13 mouse cellular contexts compared by ENCODE assay signal in genomic region chr1:35806731-35807130, GRCm38 (mm10).
DNase-seq lines count a peak whose midpoint lies in the region; ATAC-seq and TF ChIP-seq lines count a peak whose summit lies in the region.
"Had no signal": no experiment of that assay in that cellular context is flagged by ENCODE, and none has a peak within 500 bp of the region (broad histone marks: within the 10 kb centered on the region; RNA-seq: fewer than 3 reads in every experiment).

No protein-coding gene starts in this region.

- no peak overlapping the region for H3K4me3 ChIP-seq in kidney, embryonic 15.5 days (replicated peaks)
- no peak overlapping the region for H3K4me3 ChIP-seq in C2C12 (ENCODE audit: insufficient read depth, poor library complexity, severe bottlenecking)
- no peak overlapping the region for H3K4me3 ChIP-seq in kidney, embryonic 16.5 days (ENCODE audit: low read length)
- H3K4me3 ChIP-seq: forebrain, embryonic 13.5 days; intestine, embryonic 15.5 days had no signal

- no peaks in the 10 kb centered on the region for H3K36me3 ChIP-seq in kidney, embryonic 15.5 days
- no peaks in the 10 kb centered on the region for H3K36me3 ChIP-seq in C2C12 (ENCODE audit: control insufficient read depth, insufficient read depth)
- no peaks in the 10 kb centered on the region for H3K36me3 ChIP-seq in kidney, embryonic 16.5 days (ENCODE audit: insufficient read depth, low read length)
- H3K36me3 ChIP-seq: intestine, embryonic 15.5 days had no signal

- no peaks in the 10 kb centered on the region for H3K79me2 ChIP-seq in C2C12 (ENCODE audit: control insufficient read depth, insufficient read depth)

- WGBS in kidney, embryonic 15.5 days = 0% methylated on average over 1 of the region's 1 CpGs
- WGBS in kidney, embryonic 16.5 days = 0% methylated on average over 1 of the region's 1 CpGs

- no peak overlapping the region for H3ac ChIP-seq in C2C12 (ENCODE audit: control insufficient read depth, insufficient read length, low read depth)

- no peak for DNase-seq in kidney, postnatal 14 days
- peak; percentile 72 for DNase-seq in 3T3-L1 (ENCODE audit: low read depth, low spot score)
- DNase-seq in gastrocnemius, postnatal 14 days = peak; percentile 38
- no peak for DNase-seq in frontal cortex, postnatal 25 days (ENCODE audit: low spot score in 2 of 2)
- DNase-seq: cerebellum, adult 9-11 months; layer of hippocampus, postnatal 36 days; left cerebral cortex, postnatal 4 days had no signal

- no peak overlapping the region for H3K4me2 ChIP-seq in kidney, embryonic 15.5 days
- H3K4me2 ChIP-seq in kidney, embryonic 16.5 days (replicated peaks; ENCODE audit: low read depth, low read length) = no peak overlapping the region
- H3K4me2 ChIP-seq: forebrain, embryonic 13.5 days; intestine, embryonic 15.5 days had no signal

- H3K27me3 ChIP-seq in kidney, embryonic 15.5 days = no peaks in the 10 kb centered on the region
- no peaks in the 10 kb centered on the region for H3K27me3 ChIP-seq in C2C12 (ENCODE audit: control insufficient read depth, insufficient read depth, insufficient read length)
- H3K27me3 ChIP-seq in kidney, embryonic 16.5 days (ENCODE audit: insufficient read depth, low read length) = no peaks in the 10 kb centered on the region
- H3K27me3 ChIP-seq: forebrain, embryonic 13.5 days; intestine, embryonic 15.5 days; Patski had no signal

- H3K4me1 ChIP-seq in kidney, embryonic 15.5 days = peaks cover 9% of the 10 kb centered on the region; the same call in 1 of the 2 replicates
- no peaks in the 10 kb centered on the region for H3K4me1 ChIP-seq in kidney, embryonic 16.5 days (ENCODE audit: insufficient read depth, low read length)
- H3K4me1 ChIP-seq: intestine, embryonic 15.5 days had no signal

- TF ChIP-seq CTCF in C2C12 (IDR thresholded peaks at IDR 0.05; ENCODE audit: control insufficient read depth, insufficient read depth, insufficient read length) = no peak

- ATAC-seq in kidney, embryonic 15.5 days (replicated peaks; ENCODE audit: low FRiP score) = no peak
- ATAC-seq in kidney, embryonic 16.5 days (ENCODE audit: low FRiP score, low TSS enrichment) = no peak
- ATAC-seq: forebrain, embryonic 13.5 days; intestine, embryonic 15.5 days; Patski had no signal

- H3K9ac ChIP-seq in kidney, embryonic 15.5 days = no peak overlapping the region
- no peak overlapping the region for H3K9ac ChIP-seq in kidney, embryonic 16.5 days (replicated peaks; ENCODE audit: low read length)
- H3K9ac ChIP-seq: forebrain, embryonic 13.5 days; intestine, embryonic 15.5 days had no signal

- H3K79me3 ChIP-seq in C2C12 (ENCODE audit: low read depth) = no peaks in the 10 kb centered on the region

- H3K9me3 ChIP-seq in kidney, embryonic 15.5 days (replicated peaks) = no peaks in the 10 kb centered on the region
- H3K9me3 ChIP-seq in kidney, embryonic 16.5 days (ENCODE audit: low read length) = no peaks in the 10 kb centered on the region
- H3K9me3 ChIP-seq: forebrain, embryonic 13.5 days; intestine, embryonic 15.5 days had no signal

- 0 out of 2 replicates have a peak overlapping the region, but pooled peaks have one; percentile 22 for H3K27ac ChIP-seq in kidney, embryonic 15.5 days
- no peak overlapping the region for H3K27ac ChIP-seq in kidney, embryonic 16.5 days (ENCODE audit: low read length)
- H3K27ac ChIP-seq: forebrain, embryonic 13.5 days; intestine, embryonic 15.5 days had no signal

- intact Hi-C loops in gastrocnemius, postnatal 14 days (cut with DNase I; ENCODE audit: low total_unique reads) = no loop called here

TF ChIP-seq in C2C12, 6 proteins besides CTCF, POLR2A, EP300 and RAD21:
- TF ChIP-seq CEBPB (IDR thresholded peaks at IDR 0.05; ENCODE audit: low read depth) (no peak), MYOD1 (IDR thresholded peaks at IDR 0.05; ENCODE audit: control insufficient read depth, insufficient read length, low read depth) (peak; percentile 62), MYOG (IDR thresholded peaks at IDR 0.05; ENCODE audit: control insufficient read depth, extremely low read depth, insufficient read length) (no peak), FOSL1 (IDR thresholded peaks at IDR 0.05; ENCODE audit: insufficient read depth, low read length, poor library complexity, severe bottlenecking) (no peak), USF1 (IDR thresholded peaks at IDR 0.05; ENCODE audit: low read depth) (no peak)

Comparison
In these comparisons a context has a peak if more than half of its experiments do, and no peak if none do; other contexts are left out.
1. DNase-seq: peak in 3T3-L1 (single experiment) and gastrocnemius, postnatal 14 days (single experiment); none in kidney, postnatal 14 days (single experiment) and frontal cortex, postnatal 25 days (0 of 2).